Mouse (Mus musculus) kidney, postnatal 4 days (tissue): Measurements from ENCODE around the gene Snapc2.
"Not testable (repeated sequence)": the region's sequence is repeated elsewhere in the genome, so short reads cannot be mapped to it uniquely, and the experiment has no call there.

ENCODE experiments used
- DNase-seq, 2 experiments: peaks; one replicate each; pipeline ENCODE4 v3.0.0; 2021; ENCODE audit warnings: mixed read lengths in 2 of 2

Gene Snapc2

DNA sequence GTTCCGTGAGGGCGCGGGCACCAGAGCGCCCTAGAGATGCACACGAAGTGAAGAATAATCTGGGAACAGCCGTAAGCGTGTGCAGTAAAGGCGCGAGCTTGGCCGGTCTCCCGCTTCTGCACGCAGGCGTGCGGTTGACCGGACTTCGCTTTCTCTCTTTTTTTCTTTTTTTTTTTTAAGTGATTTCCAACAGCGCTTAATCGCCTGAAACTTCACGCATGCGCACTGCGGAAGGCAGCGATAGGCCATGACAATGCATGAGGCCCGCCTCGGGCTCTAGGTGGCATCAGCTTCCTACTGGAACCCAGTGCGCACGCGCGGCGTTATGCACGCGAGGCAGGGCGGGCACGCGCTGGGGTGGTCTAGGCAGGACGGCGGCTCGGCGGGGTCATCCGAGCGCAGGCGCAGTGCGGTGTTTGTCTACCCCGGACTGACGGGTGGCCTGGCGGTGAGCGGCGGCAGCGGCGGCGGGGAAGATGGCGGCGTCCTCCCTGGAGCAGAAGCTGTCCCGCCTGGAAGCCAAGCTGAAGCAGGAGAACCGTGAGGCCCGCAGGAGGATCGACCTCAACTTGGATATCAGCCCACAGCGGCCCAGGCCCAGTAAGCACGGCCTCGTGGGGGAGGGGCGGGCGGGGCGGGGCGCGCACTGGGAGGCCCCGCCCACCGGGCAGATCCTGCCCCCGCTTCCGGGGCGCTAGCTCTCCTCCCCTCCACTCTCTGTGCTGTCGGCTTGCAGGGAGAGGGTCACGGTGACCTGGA lies 14.3 kb upstream of the Snapc2 start, which contains the start of the genes Map2k7 and Gm49320:
TSS of gene Map2k7 (plus strand) at position 307 of the 759 bp plus-strand sequence.
TSS of gene Gm49320 (plus strand) at position 432 of the 759 bp plus-strand sequence.
- peak; percentile 100 for DNase-seq

DNA sequence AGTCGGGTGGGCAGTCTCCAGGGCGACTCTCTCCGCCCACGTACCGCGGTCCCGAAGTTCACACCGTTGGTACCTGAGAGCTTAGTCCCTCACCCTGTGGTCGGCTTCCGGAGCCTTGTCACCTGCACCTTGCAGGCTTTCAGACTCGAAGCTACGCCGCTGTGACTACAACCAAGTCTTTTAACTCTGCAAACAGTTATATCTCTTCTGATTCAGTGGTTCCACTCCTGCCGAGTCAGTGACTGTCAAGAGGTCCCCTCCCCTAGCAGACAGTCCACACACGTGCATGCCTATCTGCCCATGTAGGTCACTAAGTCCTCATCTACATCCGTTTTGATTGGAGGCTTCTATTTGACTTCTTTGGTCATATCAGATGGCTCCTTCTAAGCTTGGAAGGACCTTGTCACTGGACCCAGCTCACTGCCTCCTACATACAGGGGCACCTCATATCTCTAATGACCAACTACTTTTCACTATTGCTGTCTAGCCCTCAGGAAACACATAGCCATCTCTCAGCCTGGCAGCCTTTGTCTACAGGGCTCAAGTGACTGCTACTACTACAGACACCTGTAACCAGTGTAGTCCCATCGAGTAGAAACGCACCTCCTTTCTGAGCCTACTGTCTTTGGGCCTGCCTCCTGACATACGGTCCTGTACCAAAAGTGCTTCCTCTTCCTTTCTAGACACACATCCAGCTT lies 13.5 kb upstream of the Snapc2 start:
- DNase-seq, result no peak

DNA sequence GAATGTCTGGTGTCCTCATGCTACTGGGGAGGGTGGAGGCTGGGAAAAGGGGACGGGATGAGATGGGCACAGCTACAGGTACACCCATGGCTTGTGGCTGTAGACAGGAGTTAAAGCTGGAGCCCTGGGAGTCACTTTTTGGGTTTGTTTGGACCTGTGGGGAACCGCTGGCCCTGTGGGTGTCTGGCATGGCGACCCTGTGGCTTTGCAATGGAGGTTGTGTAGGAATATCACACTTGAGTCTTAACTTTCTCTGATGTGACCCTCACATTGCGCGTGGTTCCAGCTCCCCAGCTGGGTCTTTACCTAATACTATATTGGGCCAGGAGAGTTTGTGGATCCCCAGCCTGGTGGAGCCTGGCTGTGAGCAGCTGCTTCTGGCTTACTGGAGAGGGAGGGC lies 7.8 kb upstream of the Snapc2 start:
- no peak for DNase-seq

DNA sequence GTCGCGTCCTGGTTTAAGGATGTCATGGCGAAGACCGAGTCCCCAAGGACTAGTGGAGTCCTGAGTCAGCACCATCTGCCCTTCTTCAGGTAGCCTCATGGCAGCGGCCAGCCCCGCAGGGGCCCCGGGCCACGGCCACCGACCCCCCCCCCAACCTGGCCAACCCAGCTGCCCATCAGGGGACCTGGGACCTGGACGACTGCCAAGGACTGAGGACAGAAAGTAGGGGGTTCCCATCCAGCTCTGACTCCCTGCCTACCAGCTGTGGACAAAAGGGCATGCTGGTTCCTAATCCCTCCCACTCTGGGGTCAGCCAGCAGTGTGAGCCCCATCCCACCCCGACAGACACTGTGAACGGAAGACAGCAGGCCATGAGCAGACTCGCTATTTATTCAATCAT lies 7.1 kb upstream of the Snapc2 start:
- DNase-seq, result no peak

DNA sequence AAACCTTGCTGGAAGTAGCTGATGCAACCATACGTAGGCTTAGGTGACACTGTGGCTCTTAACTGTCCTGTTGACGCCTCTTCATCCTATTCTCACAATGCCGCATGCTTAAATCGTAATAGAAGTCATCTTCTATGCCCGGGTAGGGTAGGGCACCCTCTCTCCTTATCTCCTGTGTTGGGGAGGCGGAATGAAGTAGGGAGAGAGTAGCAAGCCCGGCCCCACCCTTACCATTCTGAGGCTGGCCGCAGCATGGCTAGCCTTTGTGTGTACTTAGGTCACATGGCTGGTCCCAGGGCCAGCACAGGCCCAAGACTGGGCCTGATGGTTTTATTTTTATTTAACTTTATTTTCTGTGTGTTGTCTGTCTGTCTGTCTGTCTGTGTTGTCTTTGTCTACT lies 5.6 kb upstream of the Snapc2 start:
- DNase-seq, result no peak

DNA sequence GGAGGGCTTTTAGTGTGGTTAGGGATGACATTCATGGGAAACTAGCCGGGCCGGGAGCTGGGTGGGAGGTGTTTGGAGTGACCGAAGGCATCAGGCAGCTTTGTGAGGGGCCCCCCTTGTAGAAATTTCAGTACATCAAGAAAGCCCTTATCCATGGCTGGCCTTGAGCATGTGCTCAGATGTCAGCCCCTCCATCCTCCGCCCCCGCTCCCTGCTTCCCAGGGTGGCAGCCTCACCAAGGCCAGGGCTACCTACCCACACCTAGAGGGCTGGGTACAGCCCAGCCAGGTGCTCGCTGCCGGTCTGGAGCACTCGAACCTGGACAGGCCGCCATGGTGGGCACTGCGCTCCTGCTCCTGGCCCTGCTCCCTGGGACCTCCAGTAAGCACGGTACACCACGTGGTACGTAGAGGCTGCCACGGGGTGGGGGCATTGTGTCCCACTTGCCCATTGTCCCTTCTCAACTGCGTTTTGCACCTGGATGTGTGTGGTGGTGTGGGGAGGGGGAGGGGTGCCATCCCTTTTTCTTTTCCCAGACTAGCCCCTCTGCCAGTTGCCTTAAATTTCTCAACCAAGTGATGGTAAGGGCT lies 4.8 kb upstream of the Snapc2 start, which contains the start of gene Tgfbr3l:
TSS of gene Tgfbr3l (plus strand) at position 264 of the 590 bp plus-strand sequence.
- DNase-seq, result no peak

DNA sequence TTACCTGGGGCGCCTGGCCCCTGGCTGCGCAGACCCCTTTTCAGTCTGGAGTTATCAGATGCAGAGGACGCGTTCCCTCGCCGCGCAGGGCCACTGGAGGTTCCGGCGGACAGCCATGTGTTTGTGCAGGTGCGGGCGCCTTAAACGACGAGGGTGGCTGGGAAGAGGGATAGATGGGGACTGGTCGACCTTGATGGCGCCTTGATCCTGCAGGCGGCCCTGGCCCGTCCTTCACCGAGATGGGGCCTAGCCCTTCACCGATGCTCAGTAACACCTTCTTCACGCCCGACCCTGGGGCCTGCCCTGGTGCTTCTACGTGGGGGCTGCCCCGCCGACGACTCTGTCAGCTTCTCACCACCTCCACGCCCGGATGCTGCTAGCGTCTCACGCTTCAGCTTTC lies 3.7 kb upstream of the Snapc2 start:
- peak; percentile 82 to 84 for DNase-seq

DNA sequence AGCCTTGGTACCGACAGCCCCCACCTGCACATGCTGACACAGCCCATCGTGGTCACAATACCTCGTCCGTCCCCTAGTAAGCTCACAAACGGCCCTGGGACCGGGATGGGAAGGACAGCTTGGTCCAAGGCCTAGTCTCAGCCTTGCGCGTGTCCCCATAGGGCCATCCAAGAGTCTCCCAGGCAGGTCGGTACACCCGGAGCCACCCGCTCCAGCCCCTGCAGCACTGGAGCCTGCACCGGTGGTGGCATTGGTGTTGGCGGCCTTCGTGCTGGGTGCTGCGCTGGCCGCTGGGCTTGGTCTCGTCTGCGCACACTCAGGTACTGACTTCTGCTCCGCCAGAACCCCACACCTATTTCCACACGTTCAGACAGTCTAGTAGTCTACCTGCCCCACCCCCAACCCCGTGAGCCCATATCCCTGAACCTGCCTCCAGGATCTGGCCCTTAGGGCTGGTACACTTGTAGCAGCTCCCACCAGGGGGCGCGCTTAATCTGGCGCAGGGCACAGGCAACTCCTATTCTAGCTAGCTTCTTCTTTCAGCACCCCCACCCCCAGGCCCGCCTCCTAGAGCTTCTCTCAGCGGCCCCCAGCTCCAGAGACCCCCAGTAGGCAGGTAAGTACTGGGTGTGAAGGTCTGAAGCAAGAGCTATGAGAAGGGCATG lies 2.4 kb upstream of the Snapc2 start:
- DNase-seq, result peak; percentile 92 to 94

DNA sequence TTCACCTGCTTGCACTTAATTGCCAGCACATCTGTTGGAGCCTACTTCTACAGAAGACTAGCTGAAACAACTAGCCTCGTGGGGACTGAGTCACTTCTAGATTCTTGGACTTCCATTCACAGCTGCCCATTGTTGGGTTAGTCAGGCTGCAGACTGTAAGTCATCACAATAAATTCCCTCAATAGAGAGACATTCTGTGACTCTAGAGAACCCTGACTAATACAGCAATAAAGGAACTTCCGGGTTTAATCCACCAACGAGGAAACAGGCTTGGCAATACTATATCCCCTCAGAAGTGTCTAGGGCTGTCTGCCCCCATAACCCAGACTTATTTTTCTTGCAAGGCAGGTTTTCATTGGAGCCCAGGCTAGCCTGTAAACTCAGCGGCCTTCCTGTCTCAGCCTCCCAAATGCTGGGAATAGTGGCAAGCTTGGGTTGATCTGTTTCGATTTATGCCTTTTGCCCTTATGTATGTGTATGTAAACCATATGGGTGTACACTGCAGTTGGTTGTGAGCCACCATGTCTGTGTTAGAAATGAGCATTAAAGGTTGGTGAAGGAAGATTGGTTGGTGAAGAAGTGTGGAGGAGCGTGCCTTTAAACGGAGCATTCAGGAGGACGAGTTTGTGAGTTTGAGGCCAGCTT lies 642 bp upstream of the Snapc2 start:
- no peak for DNase-seq

DNA sequence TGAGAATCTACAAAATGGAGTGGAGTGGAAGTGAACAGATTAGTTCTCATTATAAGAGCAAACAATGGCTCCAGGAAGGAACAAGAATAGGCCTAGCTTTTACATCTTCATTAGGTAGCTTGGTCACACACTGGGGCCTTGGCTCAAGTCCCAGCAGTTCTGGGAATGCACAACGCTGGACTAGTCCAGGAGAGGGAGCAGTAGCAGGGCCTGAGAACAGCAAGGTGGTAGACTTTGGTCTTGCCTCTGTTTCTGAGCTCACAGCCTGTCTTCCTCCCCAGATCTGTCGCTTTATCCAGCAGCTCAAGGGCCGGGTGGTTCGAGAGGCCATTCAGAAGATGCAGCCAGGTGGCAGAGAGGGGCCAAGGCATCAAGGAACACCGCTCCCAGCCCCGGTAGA lies 1.1 kb downstream of the Snapc2 start:
- peak; percentile 71 to 84 for DNase-seq

DNA sequence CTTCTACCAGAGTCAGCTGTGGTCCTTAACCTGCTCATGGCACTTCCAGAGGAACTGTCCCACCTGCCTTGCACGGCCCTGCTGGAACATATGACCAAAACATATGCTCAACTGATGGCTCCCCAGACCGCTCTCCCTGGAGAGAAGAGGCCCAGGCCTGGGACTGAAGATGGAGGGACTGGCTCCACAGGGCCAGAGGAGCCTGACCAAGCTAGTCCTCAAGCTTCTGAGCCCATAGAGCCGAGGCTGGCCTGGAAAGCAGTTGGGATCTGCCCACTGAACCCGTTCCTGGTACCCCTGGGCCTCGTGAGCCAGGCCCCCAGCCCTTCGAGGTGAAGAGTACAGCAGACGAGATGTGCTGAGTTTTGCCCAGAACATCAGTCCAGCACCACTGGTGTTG lies 2.6 kb downstream of the Snapc2 start:
- not testable (repeated sequence) for DNase-seq

DNA sequence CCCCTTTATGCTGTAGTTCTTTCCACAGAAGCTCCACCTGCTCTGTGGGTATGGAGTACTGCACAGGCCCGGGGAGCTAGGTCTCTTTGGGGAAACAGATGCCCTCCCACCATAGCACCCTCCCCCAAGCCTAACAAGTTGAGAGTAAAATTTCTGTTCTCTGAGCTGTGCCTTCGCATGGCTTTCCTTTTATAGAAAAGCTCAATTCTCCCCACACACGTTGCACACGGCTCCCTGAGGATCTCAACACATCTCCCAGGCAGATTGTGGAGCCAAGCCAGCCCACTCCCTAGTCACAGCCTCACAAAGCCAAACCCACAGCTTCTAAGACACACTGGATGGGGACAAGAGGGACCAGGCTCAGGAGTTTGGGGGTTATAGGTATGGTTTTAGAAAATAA lies 4.0 kb downstream of the Snapc2 start:
- DNase-seq, result peak in 1 of 2 experiments; percentile 20

DNA sequence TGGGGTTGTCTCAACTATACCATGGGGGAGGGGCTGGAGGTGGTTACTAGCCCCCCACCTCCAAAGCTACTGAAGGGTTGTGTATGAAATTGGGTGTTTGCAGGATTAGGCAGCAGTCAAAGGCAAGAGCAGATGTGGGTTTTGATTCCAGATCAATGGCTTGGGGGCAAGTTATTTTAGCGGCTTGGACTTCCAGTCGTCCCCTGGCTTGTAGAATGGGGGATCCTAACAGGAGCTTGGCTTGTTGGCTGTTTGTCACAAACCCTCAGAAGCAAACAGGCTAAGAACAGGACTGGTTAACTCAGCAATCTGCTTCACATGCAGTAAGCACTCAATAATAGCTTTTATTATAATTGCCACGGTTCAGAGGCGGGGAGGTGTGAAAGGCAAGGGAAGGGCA lies 4.5 kb downstream of the Snapc2 start:
- no peak for DNase-seq

DNA sequence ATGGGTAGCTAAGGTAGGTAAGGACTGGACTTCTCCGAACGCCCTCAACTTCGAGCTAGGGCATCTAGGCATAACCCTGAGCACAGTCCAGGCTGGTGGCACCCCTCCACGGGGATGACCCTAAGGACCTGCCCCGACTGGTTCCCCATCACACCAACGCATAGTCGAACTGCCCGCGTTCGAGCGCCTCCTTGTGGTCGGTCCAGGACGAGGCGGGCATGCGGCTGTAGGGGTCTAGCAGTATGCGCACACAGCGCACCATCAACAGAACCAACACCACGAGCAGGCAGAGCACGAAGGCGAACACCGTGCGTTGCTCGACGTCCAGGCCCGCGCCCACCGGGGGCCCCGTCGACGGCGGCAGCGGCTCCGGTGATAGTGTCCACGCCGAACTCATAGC lies 5.4 kb downstream of the Snapc2 start:
- peak; percentile 90 to 92 for DNase-seq

DNA sequence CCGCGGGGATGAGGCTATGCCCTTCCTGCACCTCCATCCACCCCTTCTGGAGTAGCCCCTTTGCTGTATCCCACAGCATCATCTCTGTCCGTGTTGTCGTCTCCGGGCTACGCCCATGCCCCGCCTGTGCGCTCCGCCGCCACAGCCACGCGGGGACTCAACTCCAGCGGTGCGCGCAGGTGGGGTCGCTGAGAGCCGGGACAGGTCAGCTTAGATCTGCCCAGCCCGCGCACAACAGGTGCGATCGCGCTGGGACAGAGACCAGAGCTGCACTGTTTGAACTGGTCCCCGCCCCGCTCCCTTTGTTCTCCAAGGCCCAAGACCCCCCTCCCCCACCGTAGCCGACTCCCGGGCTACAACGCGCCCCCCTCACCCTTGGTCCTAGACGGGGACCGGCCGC lies 5.8 kb downstream of the Snapc2 start:
- no peak for DNase-seq

DNA sequence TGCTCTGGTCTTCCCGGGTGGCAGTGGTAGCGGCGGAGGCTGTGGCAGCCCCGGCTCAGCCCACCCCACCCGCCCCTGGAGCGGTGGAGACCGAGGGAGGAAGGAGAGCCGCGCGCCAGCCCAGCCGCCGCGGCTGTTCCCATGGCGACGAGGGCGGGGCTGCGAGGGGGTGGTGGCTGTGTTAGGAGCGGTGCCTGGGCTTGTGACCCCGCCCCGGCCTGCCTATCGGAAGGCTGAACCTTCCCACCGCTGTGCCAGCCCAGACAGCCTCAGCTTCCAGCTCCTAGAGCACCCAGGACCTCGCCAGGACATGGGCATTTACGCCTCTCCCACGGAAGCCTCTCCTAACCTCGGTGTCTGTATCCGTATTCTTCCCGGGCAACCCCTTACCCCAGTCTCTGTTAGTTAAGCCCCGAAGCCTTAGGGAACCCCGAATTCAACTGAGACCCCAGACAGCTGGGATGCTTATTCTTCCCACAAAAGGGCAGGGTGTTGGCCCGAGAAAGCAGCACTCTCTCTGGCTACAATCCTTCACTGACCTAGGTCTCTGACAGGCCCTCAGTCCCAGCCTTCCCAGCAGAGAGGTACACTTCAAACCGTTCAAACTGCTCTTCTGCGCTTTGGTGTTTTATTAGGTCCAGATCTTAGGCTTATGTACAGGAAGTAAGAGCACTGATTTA lies 6.4 kb downstream of the Snapc2 start, which contains the start of gene Ctxn1:
TSS of gene Ctxn1 (minus strand) at position 150 of the 680 bp plus-strand sequence.
- peak; percentile 98 for DNase-seq

DNA sequence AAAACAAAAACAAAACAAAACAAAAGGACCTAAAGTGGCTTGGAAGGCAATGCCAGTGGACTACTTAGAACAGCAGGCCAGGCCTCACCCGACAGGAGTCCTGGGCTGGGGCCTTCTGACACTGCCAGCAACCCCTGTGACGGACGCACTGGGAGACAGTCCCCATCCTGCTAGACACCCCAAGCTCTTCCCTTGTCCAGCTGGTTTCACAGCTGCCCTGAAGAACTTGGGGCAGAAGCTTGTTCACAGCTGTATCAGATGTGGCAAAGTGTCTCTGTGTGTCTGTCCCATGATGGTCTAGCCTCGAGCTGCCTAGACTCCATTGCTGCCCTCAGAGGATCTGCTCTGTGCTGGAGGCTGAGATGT lies 6.9 kb downstream of the Snapc2 start:
- DNase-seq, result no peak

DNA sequence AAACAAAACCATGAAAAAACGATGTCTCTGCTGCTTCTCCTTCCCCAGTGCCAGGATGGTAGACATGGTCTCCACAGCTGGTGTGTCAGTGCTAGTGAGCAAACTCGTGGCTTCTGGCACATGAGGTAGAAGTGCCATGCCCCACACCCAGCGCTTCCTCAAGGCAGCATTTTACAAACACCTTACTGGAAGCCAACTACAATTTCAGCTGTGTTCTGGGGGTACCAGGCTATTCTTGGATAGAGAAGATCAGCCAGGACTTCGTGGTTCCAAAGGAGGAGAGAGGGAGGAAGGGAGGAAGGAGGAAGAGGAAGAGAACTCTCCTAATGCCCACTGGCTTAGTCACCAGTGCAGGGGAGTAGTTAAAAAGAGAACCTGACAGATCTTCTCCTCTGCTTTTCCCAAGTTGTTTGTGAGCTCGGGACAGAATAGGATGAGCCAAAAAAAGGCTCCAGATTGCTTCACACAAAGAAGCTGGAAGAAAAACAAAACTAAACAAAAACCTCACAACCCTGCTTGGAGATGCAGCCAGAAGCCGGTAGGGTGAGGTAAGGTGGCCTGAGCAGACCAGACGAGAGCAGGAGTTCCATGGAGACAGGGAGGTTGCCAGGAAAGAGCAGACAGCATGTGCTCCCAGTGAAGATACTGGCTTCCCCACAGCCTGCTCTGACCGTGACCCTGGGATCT lies 10.4 kb downstream of the Snapc2 start:
- DNase-seq, result no peak

DNA sequence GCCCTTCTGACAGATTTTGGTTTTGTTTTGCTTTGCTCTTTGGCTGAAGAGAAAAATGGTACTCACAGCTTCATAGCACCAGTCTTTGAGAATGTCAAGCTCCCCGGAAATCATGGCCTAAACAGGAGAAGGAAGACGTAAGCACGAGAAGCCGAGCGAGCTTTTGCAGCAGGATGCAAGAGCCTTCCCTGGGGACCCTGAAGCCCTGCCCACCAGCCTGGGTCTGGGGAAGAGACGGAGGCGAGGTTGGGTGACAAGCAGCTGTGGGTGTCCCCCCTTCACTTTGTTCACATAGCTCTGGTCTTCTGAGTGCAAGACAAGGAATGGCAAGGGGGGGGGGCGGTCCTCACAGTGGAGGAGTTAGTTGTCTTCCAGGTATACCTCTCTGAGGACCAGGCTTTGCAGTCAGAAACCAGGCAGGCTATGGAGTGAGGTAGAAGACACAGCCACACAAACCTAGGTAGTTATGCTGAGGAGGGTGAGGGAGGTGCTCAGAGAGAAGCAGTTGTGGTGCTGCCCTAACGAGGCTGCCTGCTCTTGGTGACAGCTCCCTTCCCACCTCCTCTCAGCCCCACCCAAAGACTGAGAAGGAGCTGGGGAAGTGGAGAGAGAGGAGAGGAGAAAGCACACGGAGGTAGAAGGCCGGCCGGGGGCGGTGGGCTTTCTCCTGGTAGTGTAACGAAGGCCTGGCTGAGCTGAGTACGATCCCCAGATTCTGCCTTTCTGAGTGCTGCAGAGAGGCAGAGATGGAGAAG lies 12.5 kb downstream of the Snapc2 start:
- no peak for DNase-seq

DNA sequence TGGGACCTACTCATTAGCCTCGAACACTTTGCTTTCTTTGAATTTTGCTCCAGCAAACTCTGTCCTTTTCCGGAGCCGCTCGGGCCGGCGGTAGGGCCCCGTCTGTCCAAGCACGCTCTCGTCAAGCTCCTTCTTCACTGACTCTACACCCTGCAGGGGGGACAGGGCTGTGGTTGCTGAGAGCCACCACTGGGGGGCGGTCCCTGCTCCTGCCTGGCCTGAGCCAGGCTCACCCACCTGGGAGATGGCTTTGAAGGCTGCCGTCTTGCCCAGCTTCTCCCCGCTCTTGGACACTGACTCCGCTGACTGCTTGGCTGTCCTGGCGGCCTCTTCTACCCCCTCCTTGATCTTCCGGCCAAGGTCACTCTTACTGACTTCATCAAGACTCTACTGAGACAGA lies 14.7 kb downstream of the Snapc2 start:
- DNase-seq, result peak; percentile 51 to 62

DNA sequence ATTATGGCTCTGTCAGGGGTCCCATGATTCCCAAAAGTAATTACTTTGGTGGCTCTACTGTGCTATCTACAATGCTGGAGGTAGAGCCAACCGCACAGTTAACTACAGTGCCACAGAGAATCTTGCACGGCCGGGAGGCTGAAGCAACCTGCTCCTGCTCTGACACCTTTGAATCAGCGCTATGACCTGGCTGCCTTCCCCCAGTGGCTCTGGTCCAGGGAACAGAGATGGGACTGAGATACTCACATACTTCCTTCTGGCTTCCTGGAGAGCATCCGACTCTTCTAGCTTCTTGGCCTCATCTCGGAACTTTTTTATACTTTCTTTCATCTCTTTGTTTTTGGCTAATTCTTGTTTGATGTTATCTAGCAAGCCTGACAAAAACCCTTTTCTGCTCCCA lies 16.7 kb downstream of the Snapc2 start:
- DNase-seq, result no peak
